Mouse (Mus musculus) embryonic facial prominence, embryonic 10.5 days (tissue): ENCODE measurements around the gene Zcchc9. TPM values are rescaled to one million over a fixed set of nuclear protein-coding genes. Genes with fewer than 3 reads are reported as not detected.

Source experiments
- DNase-seq: peaks from one replicate; pipeline ENCODE4 v3.0.0-alpha.2; 2017; ENCODE audit warnings: low spot score
- H3K27ac ChIP-seq: fragments of 300-500 bp; sonication (generic); replicated peaks from 2 replicates; pipeline ENCODE4 v1.5.1; 2016; ENCODE audit warnings: mild to moderate bottlenecking
- H3K27me3 ChIP-seq: fragments of 300-500 bp; sonication (generic); replicated peaks from 2 replicates; pipeline ENCODE4 v1.6.1; 2016; ENCODE audit warnings: low read depth, mild to moderate bottlenecking; ENCODE audit not compliant: poor library complexity, severe bottlenecking
- H3K36me3 ChIP-seq: fragments of 300-500 bp; sonication (generic); replicated peaks from 2 replicates; pipeline ENCODE4 v1.6.1; 2016; ENCODE audit warnings: mild to moderate bottlenecking, moderate library complexity
- H3K4me1 ChIP-seq: fragments of 300-500 bp; sonication (generic); 2 replicates; pipeline ENCODE4 v1.6.1; 2016
- H3K4me3 ChIP-seq: fragments of 300-500 bp; sonication (generic); 2 replicates; pipeline ENCODE4 v1.5.1; 2016; ENCODE audit warnings: mild to moderate bottlenecking, moderate library complexity
- H3K9me3 ChIP-seq: fragments of 300-500 bp; sonication (generic); 2 replicates; pipeline ENCODE4 v1.6.1; 2016; ENCODE audit warnings: mild to moderate bottlenecking
- WGBS: fragments of 180-500 bp; shearing (Covaris S2); methylation state at CpG from one replicate; pipeline ENCODE4 v1.1.7; 2016; 5-methylcytosine and 5-hydroxymethylcytosine counted together
- polyA plus RNA-seq: library from polyadenylated mRNA; unstranded; fragments of >200 nt; fragmentation: Nextera tagmentation; extraction: Ambion mirVana; gene quantifications from 2 replicates; pipeline ENCODE4 v1.2.1, GENCODE M21; 2016

Gene Zcchc9
- 31.2 and 32.5 TPM in 2 replicates for polyA plus RNA-seq

- peaks cover 11% of the 10 kb centered on the region for H3K4me1 ChIP-seq
- WGBS = under 1% methylated on average over 50 of the region's 50 CpGs
- peak within 1 kb of the TSS; percentile 97 for H3K4me3 ChIP-seq
- H3K27me3 ChIP-seq = no peaks in the 10 kb centered on the region
- DNase-seq = peak; percentile 92
- no peaks in the 10 kb centered on the region for H3K9me3 ChIP-seq
- peak within 1 kb of the TSS; percentile 97 for H3K27ac ChIP-seq
- peaks cover 19% of the 10 kb centered on the region for H3K36me3 ChIP-seq
Observed at GRCm38 (mm10) chr13:91807155-91807839, at the start of gene Zcchc9. TSS of gene Zcchc9 (minus strand) at chr13:91807705.

GRCm38 (mm10) chr13:91854412-91854811 lies 46.9 kb upstream of the Zcchc9 start:
- DNase-seq = no peak

GRCm38 (mm10) chr13:91827876-91828275 lies 20.4 kb upstream of the Zcchc9 start:
- no peaks in the 10 kb centered on the region for H3K27me3 ChIP-seq
- no peak for DNase-seq
- no peaks in the 10 kb centered on the region for H3K9me3 ChIP-seq
- H3K36me3 ChIP-seq = no peaks in the 10 kb centered on the region
- H3K4me1 ChIP-seq = peaks cover 4% of the 10 kb centered on the region; the same call in 1 of the 2 replicates
- H3K27ac ChIP-seq = no peak overlapping the region
- H3K4me3 ChIP-seq = no peak overlapping the region

More at GRCm38 (mm10) chr13:91854412-91854811, 46.9 kb upstream of the Zcchc9 start:
- H3K4me1 ChIP-seq = no peaks in the 10 kb centered on the region
- 81% methylated on average over 3 of the region's 3 CpGs for WGBS
- H3K9me3 ChIP-seq = no peaks in the 10 kb centered on the region
- H3K27ac ChIP-seq = no peak overlapping the region
- H3K27me3 ChIP-seq = no peaks in the 10 kb centered on the region
- H3K4me3 ChIP-seq = no peak overlapping the region
- H3K36me3 ChIP-seq = no peaks in the 10 kb centered on the region

GRCm38 (mm10) chr13:91826066-91826465 lies 18.6 kb upstream of the Zcchc9 start:
- DNase-seq = no peak
- H3K27ac ChIP-seq = no peak overlapping the region
- H3K9me3 ChIP-seq = no peaks in the 10 kb centered on the region
- H3K36me3 ChIP-seq = no peaks in the 10 kb centered on the region
- WGBS = 91% methylated on average over 2 of the region's 2 CpGs
- H3K4me1 ChIP-seq = peaks cover 4% of the 10 kb centered on the region; the same call in 1 of the 2 replicates
- no peaks in the 10 kb centered on the region for H3K27me3 ChIP-seq
- H3K4me3 ChIP-seq = no peak overlapping the region

GRCm38 (mm10) chr13:91824845-91825550 lies 17.5 kb upstream of the Zcchc9 start:
- WGBS = 70% methylated on average over 4 of the region's 4 CpGs
- peaks cover 4% of the 10 kb centered on the region; the same call in 1 of the 2 replicates for H3K4me1 ChIP-seq
- H3K27ac ChIP-seq = no peak overlapping the region
- H3K36me3 ChIP-seq = no peaks in the 10 kb centered on the region
- peak; percentile 14 for DNase-seq
- no peaks in the 10 kb centered on the region for H3K27me3 ChIP-seq
- no peaks in the 10 kb centered on the region for H3K9me3 ChIP-seq
- no peak overlapping the region for H3K4me3 ChIP-seq

GRCm38 (mm10) chr13:91823735-91824134 lies 16.2 kb upstream of the Zcchc9 start:
- no peak for DNase-seq
- no peak overlapping the region for H3K27ac ChIP-seq
- 82% methylated on average over 6 of the region's 6 CpGs for WGBS
- H3K4me1 ChIP-seq = peaks cover 4% of the 10 kb centered on the region; the same call in 1 of the 2 replicates
- no peaks in the 10 kb centered on the region for H3K9me3 ChIP-seq
- H3K4me3 ChIP-seq = no peak overlapping the region
- H3K27me3 ChIP-seq = no peaks in the 10 kb centered on the region
- no peaks in the 10 kb centered on the region for H3K36me3 ChIP-seq

- H3K4me3 ChIP-seq = no peak overlapping the region
- H3K9me3 ChIP-seq = no peaks in the 10 kb centered on the region
- WGBS = 91% methylated on average over 5 of the region's 5 CpGs
- no peaks in the 10 kb centered on the region for H3K36me3 ChIP-seq
- no peaks in the 10 kb centered on the region for H3K4me1 ChIP-seq
- DNase-seq = no peak
- no peak overlapping the region for H3K27ac ChIP-seq
- H3K27me3 ChIP-seq = no peaks in the 10 kb centered on the region
Observed at GRCm38 (mm10) chr13:91814670-91815069, 7.2 kb upstream of the Zcchc9 start.

GRCm38 (mm10) chr13:91809476-91809875 lies 2.0 kb upstream of the Zcchc9 start:
- no peak for DNase-seq
- 38% methylated on average over 2 of the region's 2 CpGs for WGBS

GRCm38 (mm10) chr13:91807874-91808575 lies 520 bp upstream of the Zcchc9 start:
- peaks cover 19% of the 10 kb centered on the region for H3K36me3 ChIP-seq
- no peaks in the 10 kb centered on the region for H3K9me3 ChIP-seq
- H3K27ac ChIP-seq = peak overlapping the region; percentile 97
- H3K4me3 ChIP-seq = peak overlapping the region; percentile 97
- H3K4me1 ChIP-seq = peaks cover 11% of the 10 kb centered on the region
- 44% methylated on average over 20 of the region's 20 CpGs for WGBS
- DNase-seq = peak; percentile 29
- no peaks in the 10 kb centered on the region for H3K27me3 ChIP-seq

More at GRCm38 (mm10) chr13:91809476-91809875, 2.0 kb upstream of the Zcchc9 start:
- Histone ChIP-seq H3K27ac (no peak overlapping the region), H3K36me3 (peaks cover 15% of the 10 kb centered on the region), H3K27me3 (no peaks in the 10 kb centered on the region), H3K4me3 (no peak overlapping the region), H3K9me3 (no peaks in the 10 kb centered on the region), H3K4me1 (peaks cover 11% of the 10 kb centered on the region)

- WGBS = 88% methylated on average over 5 of the region's 5 CpGs
- peaks cover 72% of the 10 kb centered on the region for H3K36me3 ChIP-seq
- H3K27ac ChIP-seq = no peak overlapping the region
- no peak for DNase-seq
- H3K27me3 ChIP-seq = no peaks in the 10 kb centered on the region
- H3K4me3 ChIP-seq = no peak overlapping the region
- 0 out of 2 replicates have a peak, but pooled peaks cover 2% of the 10 kb centered on the region for H3K4me1 ChIP-seq
- no peaks in the 10 kb centered on the region for H3K9me3 ChIP-seq
Observed at GRCm38 (mm10) chr13:91801726-91802125, 5.8 kb downstream of the Zcchc9 start.

- Histone ChIP-seq H3K27ac (no peak overlapping the region), H3K4me1 (no peaks in the 10 kb centered on the region), H3K36me3 (peaks cover 87% of the 10 kb centered on the region), H3K4me3 (no peak overlapping the region), H3K27me3 (no peaks in the 10 kb centered on the region), H3K9me3 (no peaks in the 10 kb centered on the region)
- WGBS = 93% methylated on average over 10 of the region's 10 CpGs
- DNase-seq = no peak
Observed at GRCm38 (mm10) chr13:91797442-91797841, 10.1 kb downstream of the Zcchc9 start.

- Histone ChIP-seq H3K9me3 (no peaks in the 10 kb centered on the region), H3K4me3 (no peak overlapping the region), H3K36me3 (peaks cover 86% of the 10 kb centered on the region), H3K27me3 (no peaks in the 10 kb centered on the region), H3K27ac (no peak overlapping the region), H3K4me1 (no peaks in the 10 kb centered on the region)
- DNase-seq = no peak
- 94% methylated on average over 6 of the region's 6 CpGs for WGBS
Observed at GRCm38 (mm10) chr13:91796916-91797315, 10.6 kb downstream of the Zcchc9 start.
